Mouse (Mus musculus) lung, adult 2 months (tissue): ENCODE results near the gene Golt1b. TPM values are rescaled to one million over a fixed set of nuclear protein-coding genes. Genes with fewer than 3 reads are reported as not detected.
A peak's percentile ranks its signal among the peaks of the same experiment; 100 is the strongest.
"Not testable (repeated sequence)": the region's sequence is repeated elsewhere in the genome, so short reads cannot be mapped to it uniquely, and the experiment has no call there.

Experiments
- DNase-seq: peaks from one replicate; pipeline ENCODE4 v3.0.0; 2022
- H3K4me1 ChIP-seq: fragments of 200-500 bp; 2 replicates; pipeline ENCODE4 v1.6.1; 2011; ENCODE audit warnings: low read length; ENCODE audit not compliant: control insufficient read depth, insufficient read depth
- H3K4me3 ChIP-seq: fragments of 200-500 bp; replicated peaks from 2 replicates; pipeline ENCODE3; 2011; ENCODE audit warnings: low read depth, mild to moderate bottlenecking, control low read depth, low read length; ENCODE audit errors: extremely low read depth
- CTCF ChIP-seq: fragments of 200-500 bp; IDR thresholded peaks from 2 replicates; pipeline ENCODE4 v1.5.1; 2011; ENCODE audit warnings: mild to moderate bottlenecking, low read length, control low read depth; ENCODE audit not compliant: insufficient read depth
- POLR2A ChIP-seq: fragments of 200-500 bp; IDR thresholded peaks from 2 replicates; pipeline ENCODE4 v1.6.1; 2011; ENCODE audit warnings: low read depth, mild to moderate bottlenecking, control low read depth, low read length, borderline replicate concordance; ENCODE audit errors: extremely low read depth
- WGBS: fragments of 180-500 bp; shearing (Covaris S2); methylation state at CpG from one replicate; pipeline ENCODE4 v1.1.7; 2018; 5-methylcytosine and 5-hydroxymethylcytosine counted together
- polyA plus RNA-seq: library from polyadenylated mRNA; depleted of rRNA; stranded (reverse); fragments of >200 nt; gene quantifications from 2 replicates; pipeline ENCODE4 v1.2.3, GENCODE M21; 2012; rRNA removed

Gene Golt1b
- 5.4 and 10.1 TPM in 2 replicates for polyA plus RNA-seq

DNA sequence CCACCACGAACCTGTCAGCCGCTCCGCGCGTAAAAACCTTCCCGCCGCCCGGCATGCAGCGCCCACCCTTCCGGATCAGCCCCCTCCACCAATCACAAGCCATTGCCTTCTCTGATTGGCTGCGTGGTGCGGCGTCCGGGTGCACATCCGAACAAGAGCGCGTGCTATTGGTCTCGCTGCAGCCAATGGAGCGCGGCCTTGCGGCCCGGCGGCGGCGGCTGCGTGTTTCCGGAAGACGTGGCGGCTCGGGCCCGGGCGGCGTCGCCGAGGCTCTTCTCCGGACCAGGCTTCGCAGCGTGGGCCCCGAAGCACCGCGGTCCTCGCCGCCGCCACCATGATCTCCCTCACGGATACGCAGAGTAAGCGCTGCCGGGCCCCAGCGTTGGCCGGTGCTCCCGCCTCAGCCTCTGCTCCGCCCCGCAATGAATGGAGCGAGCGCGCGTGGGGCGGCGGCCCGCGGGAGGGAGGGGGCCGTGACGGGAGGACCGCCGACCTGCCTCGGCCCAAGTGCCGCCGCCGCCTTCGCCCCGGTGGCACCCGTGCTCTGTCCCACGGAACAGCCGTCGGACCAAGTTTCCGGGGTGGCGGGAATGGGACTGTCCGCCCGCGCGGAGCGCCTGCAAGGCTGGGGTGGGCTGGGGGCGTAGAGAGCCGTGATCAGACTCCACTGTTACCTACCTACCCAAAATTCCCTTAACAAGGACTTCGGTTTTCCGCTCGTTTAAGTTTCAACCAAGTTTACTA, at the start of gene Golt1b, which contains the start of gene Recql:
Gene Golt1b (plus strand): TSS at position 211 of the 744 bp plus-strand sequence.
Gene Recql (minus strand): TSS at position 77 of the 744 bp plus-strand sequence.
- WGBS, result 1% methylated on average over 85 of the region's 87 CpGs
- DNase-seq, result peak; percentile 99
- Histone ChIP-seq H3K4me3 (peak within 1 kb of the TSS; percentile 81), H3K4me1 (0 out of 2 replicates have a peak, but pooled peaks cover 5% of the 10 kb centered on the region)
- TF ChIP-seq CTCF (no peak), POLR2A (0 out of 2 replicates have a peak, but pooled peaks have one; percentile 21)

- no peak overlapping the region for H3K4me3 ChIP-seq
- 48% methylated on average over 2 of the region's 2 CpGs for WGBS
- no peak for DNase-seq
- no peak for TF ChIP-seq CTCF
- TF ChIP-seq POLR2A, result no peak
- H3K4me1 ChIP-seq, result no peaks in the 10 kb centered on the region
Observed at GRCm38 (mm10) chr6:142338961-142339360, 48.1 kb upstream of the Golt1b start.

DNA sequence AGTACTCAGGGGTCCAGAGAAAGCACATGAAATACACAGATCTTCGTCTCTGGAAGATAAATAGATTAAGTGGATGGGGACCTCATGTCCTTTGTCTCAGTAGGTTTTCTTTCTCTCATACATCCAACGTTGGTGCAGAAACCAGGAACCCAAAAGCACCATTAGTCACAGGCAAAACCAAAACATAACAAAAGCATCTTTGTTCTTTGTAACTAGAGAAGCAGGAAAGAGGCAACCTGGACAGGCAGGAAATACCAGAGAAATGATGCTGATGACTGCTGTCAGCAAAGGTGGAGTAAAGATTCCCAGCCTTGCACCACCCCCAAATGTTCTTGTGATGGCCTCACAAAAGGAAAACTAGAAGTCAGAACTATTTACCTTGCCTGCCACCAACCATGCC, 47.4 kb upstream of the Golt1b start:
- no peak overlapping the region for H3K4me3 ChIP-seq
- DNase-seq, result no peak
- no peaks in the 10 kb centered on the region for H3K4me1 ChIP-seq
- no peak for TF ChIP-seq POLR2A
- no peak for TF ChIP-seq CTCF
- WGBS, result 20% methylated on average over 2 of the region's 2 CpGs

GRCm38 (mm10) chr6:142343561-142343960, 43.5 kb upstream of the Golt1b start:
- TF ChIP-seq CTCF (peak; percentile 33; the same call in 1 of the 2 replicates), POLR2A (no peak)
- DNase-seq, result no peak
- 58% methylated on average over 2 of the region's 2 CpGs for WGBS

GRCm38 (mm10) chr6:142345440-142346038, 41.5 kb upstream of the Golt1b start, which contains the start of gene Pyroxd1:
Gene Pyroxd1, plus strand, starts transcription at chr6:142345654.
- WGBS, result under 1% methylated on average over 48 of the region's 48 CpGs
- TF ChIP-seq CTCF (no peak), POLR2A (peak; percentile 28; the same call in 1 of the 2 replicates)

More at GRCm38 (mm10) chr6:142343561-142343960, 43.5 kb upstream of the Golt1b start:
- peaks cover 3% of the 10 kb centered on the region for H3K4me1 ChIP-seq
- no peak overlapping the region for H3K4me3 ChIP-seq

DNA sequence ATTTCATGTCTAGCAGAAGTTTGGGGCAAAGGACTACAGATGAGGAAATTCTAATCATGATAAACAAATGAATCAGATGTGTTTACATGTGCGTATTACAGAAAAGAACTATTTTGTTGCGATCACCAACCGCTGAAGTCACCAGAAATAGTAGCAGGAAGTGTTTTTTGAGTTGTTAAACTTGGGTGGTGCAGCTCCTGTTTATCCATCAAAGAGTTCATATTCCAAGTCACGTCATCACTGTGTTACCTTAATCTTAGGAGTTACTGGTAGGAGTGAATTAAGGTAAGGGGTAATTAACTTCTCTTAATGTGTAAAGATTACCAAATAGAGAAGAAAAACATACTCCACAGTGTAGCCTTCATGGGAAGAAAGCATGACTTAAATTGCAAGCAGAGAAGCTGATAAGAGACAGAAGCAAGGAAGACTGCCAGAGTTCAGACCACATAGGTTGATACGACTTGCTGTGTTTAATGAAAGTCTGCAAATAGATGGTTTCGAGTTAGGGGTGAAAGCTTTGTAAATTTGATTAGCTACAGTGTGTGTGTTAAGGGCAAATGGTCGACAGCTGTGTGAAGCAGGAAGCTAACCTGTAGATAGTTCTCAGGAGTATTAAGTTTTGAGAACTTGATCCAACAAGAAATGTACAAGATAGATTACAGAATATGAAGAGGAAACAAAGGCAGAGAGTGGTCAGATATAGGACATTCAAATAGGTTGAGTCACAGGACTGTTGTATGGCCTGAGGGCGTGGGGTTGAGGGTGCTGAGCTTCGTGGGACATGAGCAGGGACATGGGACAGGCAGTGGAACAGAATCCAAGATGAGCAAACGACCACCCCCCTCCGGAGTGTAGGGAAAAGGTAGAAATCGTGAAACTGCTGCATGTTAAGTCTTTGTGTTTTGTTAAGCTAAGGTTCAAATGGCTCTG, 40.6 kb upstream of the Golt1b start:
- TF ChIP-seq POLR2A (no peak), CTCF (no peak)
- WGBS, result 36% methylated on average over 12 of the region's 12 CpGs
- Histone ChIP-seq H3K4me3 (peak overlapping the region; percentile 99), H3K4me1 (peaks cover 3% of the 10 kb centered on the region)
- DNase-seq, result no peak

More at GRCm38 (mm10) chr6:142345440-142346038, 41.5 kb upstream of the Golt1b start, which contains the start of gene Pyroxd1:
- H3K4me1 ChIP-seq, result peaks cover 3% of the 10 kb centered on the region
- DNase-seq, result peak; percentile 78
- peak within 1 kb of the TSS; percentile 99 for H3K4me3 ChIP-seq

GRCm38 (mm10) chr6:142347431-142348385, 39.3 kb upstream of the Golt1b start:
- H3K4me1 ChIP-seq, result peaks cover 3% of the 10 kb centered on the region
- no peak for DNase-seq
- WGBS, result 60% methylated on average over 11 of the region's 11 CpGs
- no peak overlapping the region for H3K4me3 ChIP-seq
- TF ChIP-seq CTCF (no peak), POLR2A (no peak)

DNA sequence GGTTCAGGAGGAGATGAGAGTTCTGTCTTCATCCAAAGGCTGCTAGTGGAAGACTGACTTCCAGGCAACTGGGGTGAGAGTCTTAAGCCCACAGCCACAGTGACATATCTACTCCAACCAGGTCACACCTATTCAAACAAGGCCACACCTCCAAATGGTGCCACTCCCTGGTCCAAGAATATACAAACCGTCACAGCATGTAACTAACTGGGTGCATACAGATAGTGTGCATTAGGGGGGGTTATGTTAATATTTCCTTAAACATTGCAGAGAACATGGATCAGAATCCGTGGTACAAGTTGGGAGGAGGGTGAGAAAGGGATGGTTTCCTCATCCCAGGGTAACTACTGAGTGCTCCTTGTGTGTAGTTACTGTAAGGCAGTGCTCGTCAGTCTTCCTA, 34.9 kb upstream of the Golt1b start:
- WGBS, result 78% methylated on average over 3 of the region's 3 CpGs
- not testable (repeated sequence) for DNase-seq, H3K4me1 ChIP-seq, H3K4me3 ChIP-seq
